Mouse (Mus musculus) hindbrain, embryonic 15.5 days (tissue): Measurements from ENCODE around the gene Pttg1ip. TPM values are rescaled to one million over a fixed set of nuclear protein-coding genes. Genes with fewer than 3 reads are reported as not detected.

Experiments used
- ATAC-seq: fragments of 200-750 bp; cut with Nextera tagmentation; 2 replicates; pipeline ENCODE4 v1.8.0; 2017; ENCODE audit warnings: low read depth, moderate number of reproducible peaks, moderate TSS enrichment; ENCODE audit not compliant: low FRiP score
- H3K27ac ChIP-seq: fragments of 300-500 bp; sonication (generic); replicated peaks from 2 replicates; pipeline ENCODE4 v1.5.1; 2015; ENCODE audit warnings: mild to moderate bottlenecking, inconsistent platforms
- H3K27me3 ChIP-seq: fragments of 300-500 bp; sonication (generic); 2 replicates; pipeline ENCODE4 v1.6.1; 2015; ENCODE audit warnings: control low read depth, inconsistent platforms
- H3K36me3 ChIP-seq: fragments of 300-500 bp; sonication (generic); 2 replicates; pipeline ENCODE4 v1.6.1; 2015; ENCODE audit warnings: control low read depth, inconsistent platforms
- H3K4me1 ChIP-seq: fragments of 300-500 bp; sonication (generic); replicated peaks from 2 replicates; pipeline ENCODE4 v1.6.1; 2015; ENCODE audit warnings: control low read depth, inconsistent platforms
- H3K4me2 ChIP-seq: fragments of 300-500 bp; sonication (generic); 2 replicates; pipeline ENCODE4 v1.6.1; 2015; ENCODE audit warnings: moderate library complexity, mild to moderate bottlenecking, inconsistent platforms
- H3K4me3 ChIP-seq: fragments of 300-500 bp; sonication (generic); 2 replicates; pipeline ENCODE4 v1.5.1; 2015; ENCODE audit warnings: mild to moderate bottlenecking, inconsistent platforms
- H3K9ac ChIP-seq: fragments of 300-500 bp; sonication (generic); 2 replicates; pipeline ENCODE4 v1.6.1; 2015; ENCODE audit warnings: inconsistent platforms
- H3K9me3 ChIP-seq: fragments of 300-500 bp; sonication (generic); 2 replicates; pipeline ENCODE4 v1.6.1; 2016; ENCODE audit warnings: control low read depth, inconsistent platforms
- WGBS: fragments of 180-500 bp; shearing (Covaris S2); methylation state at CpG from one replicate; pipeline ENCODE4 v1.1.7; 2015; 5-methylcytosine and 5-hydroxymethylcytosine counted together
- polyA plus RNA-seq: library from polyadenylated mRNA; unstranded; fragments of >200 nt; fragmentation: Nextera tagmentation; extraction: Ambion mirVana; gene quantifications from 2 replicates; pipeline ENCODE4 v1.2.1, GENCODE M21; 2015

Pttg1ip gene
- polyA plus RNA-seq, 1 experiment from 2014 or later: 75.2 TPM

DNA sequence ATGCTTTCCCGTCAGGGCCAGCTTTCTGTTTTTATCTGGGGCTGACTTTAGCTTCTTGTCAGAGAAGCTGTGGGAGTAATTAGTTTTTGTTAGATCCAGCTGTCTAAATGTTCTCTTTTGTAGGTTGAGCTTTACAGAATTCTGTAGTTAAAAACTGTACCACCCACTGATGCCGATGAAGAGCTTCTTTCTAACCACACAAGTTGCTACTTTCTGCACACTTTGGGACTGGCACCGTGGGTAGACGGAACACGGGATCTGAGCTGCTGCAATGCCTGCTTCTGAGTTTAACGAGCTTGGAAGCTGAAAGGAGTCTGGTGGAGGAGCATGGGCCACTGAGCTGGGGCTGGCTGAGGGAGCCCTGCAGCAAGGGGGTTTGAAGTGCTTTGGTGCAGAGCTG, 10.0 kb downstream of the Pttg1ip start:
- no peak for ATAC-seq
- Histone ChIP-seq H3K9me3 (no peaks in the 10 kb centered on the region), H3K27ac (no peak overlapping the region), H3K27me3 (no peaks in the 10 kb centered on the region), H3K4me2 (no peak overlapping the region), H3K4me1 (peaks cover 12% of the 10 kb centered on the region; the same call in 1 of the 2 replicates), H3K9ac (no peak overlapping the region), H3K4me3 (no peak overlapping the region), H3K36me3 (peaks cover 50% of the 10 kb centered on the region)
- 82% methylated on average over 6 of the region's 6 CpGs for WGBS

DNA sequence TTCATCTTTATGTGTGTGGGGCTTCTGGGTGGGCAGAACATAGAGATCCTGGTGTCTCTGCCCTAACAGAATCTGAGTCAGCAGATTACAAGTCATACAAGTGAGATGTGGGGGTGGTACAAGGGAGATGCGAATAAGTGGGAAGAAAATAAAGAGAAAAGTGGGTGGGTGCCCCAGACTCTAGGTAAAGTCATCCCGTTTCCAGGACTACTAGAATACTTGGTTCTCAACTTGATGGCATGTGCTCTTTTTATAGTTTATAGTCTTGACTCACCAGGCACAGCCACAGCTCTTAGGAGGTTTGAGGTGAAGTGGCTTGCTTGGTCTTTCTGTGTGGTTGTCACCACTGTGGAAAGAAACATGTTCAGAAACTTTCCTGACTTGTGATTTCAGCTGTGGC, 14.5 kb downstream of the Pttg1ip start:
- H3K4me2 ChIP-seq: no peak overlapping the region
- WGBS: 100% methylated on average over 2 of the region's 2 CpGs

DNA sequence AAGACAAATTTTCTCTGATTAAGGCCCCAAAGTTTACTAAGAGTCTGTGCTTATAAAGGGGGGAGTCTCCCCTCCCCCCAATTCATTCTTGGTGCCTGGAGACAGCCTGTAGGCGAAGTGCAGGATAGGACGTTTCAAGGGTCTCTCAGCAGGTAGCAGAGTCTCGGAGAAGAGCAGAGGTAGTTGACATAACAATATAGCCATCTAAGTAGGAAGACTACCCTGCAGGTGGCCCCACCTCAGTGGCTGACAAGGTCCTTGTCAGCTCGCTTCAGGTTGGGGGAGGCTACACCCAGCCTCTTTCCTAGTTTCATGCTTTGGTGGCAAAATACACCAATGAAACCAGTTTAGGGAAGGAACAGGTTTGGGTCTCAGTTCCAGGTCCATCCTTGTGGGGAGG, 21.5 kb downstream of the Pttg1ip start:
- no peak overlapping the region for H3K27ac ChIP-seq
- H3K4me2 ChIP-seq: no peak overlapping the region
- no peak for ATAC-seq
- peaks cover 13% of the 10 kb centered on the region for H3K36me3 ChIP-seq
- 51% methylated on average over 4 of the region's 4 CpGs for WGBS
- no peak overlapping the region for H3K4me3 ChIP-seq
- H3K4me1 ChIP-seq: peaks cover 14% of the 10 kb centered on the region
- no peaks in the 10 kb centered on the region for H3K27me3 ChIP-seq
- H3K9ac ChIP-seq: no peak overlapping the region
- no peaks in the 10 kb centered on the region for H3K9me3 ChIP-seq

More for the DNA sequence above, 14.5 kb downstream of the Pttg1ip start:
- no peaks in the 10 kb centered on the region for H3K9me3 ChIP-seq
- peaks cover 63% of the 10 kb centered on the region for H3K36me3 ChIP-seq
- H3K9ac ChIP-seq: no peak overlapping the region
- no peak overlapping the region for H3K27ac ChIP-seq
- no peak for ATAC-seq
- H3K4me1 ChIP-seq: 0 out of 2 replicates have a peak, but pooled peaks cover under 1% of the 10 kb centered on the region
- H3K27me3 ChIP-seq: no peaks in the 10 kb centered on the region
- no peak overlapping the region for H3K4me3 ChIP-seq

DNA sequence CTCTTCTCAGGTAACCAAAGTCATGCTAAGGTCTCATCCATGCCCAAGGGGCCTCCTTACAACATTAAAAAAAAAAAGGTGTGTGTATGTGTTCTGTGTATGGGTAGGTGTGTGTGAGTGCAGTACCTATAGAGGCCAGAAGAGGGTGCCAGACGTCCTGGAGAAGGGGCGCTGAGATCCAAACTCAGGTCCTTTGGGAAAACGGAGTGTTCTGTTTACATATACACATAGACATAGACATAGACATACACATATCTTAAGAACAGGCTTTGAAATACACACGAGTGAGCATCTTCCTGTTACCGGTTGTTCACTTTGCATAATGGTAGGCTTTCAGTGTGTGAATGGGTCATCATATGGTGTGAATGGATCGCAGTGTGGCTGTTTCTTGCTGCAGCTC, 22.6 kb downstream of the Pttg1ip start:
- Histone ChIP-seq H3K27me3 (no peaks in the 10 kb centered on the region), H3K9ac (no peak overlapping the region), H3K4me1 (peaks cover 20% of the 10 kb centered on the region), H3K4me2 (no peak overlapping the region), H3K4me3 (no peak overlapping the region), H3K36me3 (peaks cover 3% of the 10 kb centered on the region; the same call in 1 of the 2 replicates), H3K27ac (no peak overlapping the region), H3K9me3 (no peaks in the 10 kb centered on the region)
- no peak for ATAC-seq
- WGBS: 92% methylated on average over 6 of the region's 6 CpGs

DNA sequence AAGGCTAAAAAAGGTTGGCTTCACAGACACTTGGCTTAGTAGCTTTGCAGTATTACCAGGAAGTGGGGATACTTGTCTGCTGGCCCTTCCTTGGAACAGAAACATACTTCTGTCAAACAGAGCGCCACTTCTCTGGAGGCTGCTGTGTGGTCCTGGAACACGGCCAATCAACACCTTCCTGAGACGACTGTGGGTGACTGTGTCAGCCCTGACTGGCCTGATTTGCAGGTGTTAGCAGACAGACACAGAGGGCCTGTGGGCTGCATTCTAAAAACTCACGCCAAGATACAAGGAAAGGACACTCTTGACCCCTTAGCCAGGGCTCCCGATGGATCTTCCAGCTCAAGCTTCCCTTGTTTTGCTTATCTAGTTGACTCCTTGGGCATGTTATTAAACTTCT, 23.4 kb downstream of the Pttg1ip start:
- H3K27ac ChIP-seq: peak overlapping the region; percentile 96; the same call in 1 of the 2 replicates
- ATAC-seq: no peak
- H3K27me3 ChIP-seq: no peaks in the 10 kb centered on the region
- peaks cover 24% of the 10 kb centered on the region for H3K4me1 ChIP-seq
- H3K9ac ChIP-seq: no peak overlapping the region
- WGBS: 83% methylated on average over 5 of the region's 5 CpGs
- H3K9me3 ChIP-seq: no peaks in the 10 kb centered on the region
- peaks cover 3% of the 10 kb centered on the region for H3K36me3 ChIP-seq
- no peak overlapping the region for H3K4me3 ChIP-seq
- H3K4me2 ChIP-seq: no peak overlapping the region

DNA sequence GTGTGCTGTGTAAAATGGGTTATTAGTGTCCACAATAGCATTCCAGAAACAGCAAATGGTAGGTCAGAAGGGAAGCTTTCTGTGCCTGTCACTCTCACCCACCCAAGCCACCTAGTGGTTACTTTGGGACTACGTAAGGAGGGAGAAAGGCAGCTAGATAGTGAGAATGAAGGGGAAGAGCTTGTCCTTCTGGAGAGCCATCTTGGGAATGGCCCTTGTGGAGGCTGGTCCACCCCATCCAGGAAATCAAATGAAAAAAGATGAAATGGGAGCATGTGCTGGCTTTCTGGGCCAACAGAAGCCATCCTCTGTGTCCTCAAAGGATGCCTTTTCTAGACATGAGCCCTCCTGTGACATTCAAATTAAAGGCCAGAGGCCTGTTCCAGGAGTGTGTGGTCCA, 23.8 kb downstream of the Pttg1ip start:
- ATAC-seq: no peak
- Histone ChIP-seq H3K27ac (peak overlapping the region; percentile 96), H3K36me3 (peaks cover 7% of the 10 kb centered on the region), H3K4me1 (peaks cover 28% of the 10 kb centered on the region), H3K9ac (no peak overlapping the region), H3K4me3 (peak overlapping the region; percentile 86), H3K27me3 (no peaks in the 10 kb centered on the region), H3K9me3 (no peaks in the 10 kb centered on the region), H3K4me2 (peak overlapping the region; percentile 94)
- WGBS: 21% methylated on average over 1 of the region's 1 CpGs

DNA sequence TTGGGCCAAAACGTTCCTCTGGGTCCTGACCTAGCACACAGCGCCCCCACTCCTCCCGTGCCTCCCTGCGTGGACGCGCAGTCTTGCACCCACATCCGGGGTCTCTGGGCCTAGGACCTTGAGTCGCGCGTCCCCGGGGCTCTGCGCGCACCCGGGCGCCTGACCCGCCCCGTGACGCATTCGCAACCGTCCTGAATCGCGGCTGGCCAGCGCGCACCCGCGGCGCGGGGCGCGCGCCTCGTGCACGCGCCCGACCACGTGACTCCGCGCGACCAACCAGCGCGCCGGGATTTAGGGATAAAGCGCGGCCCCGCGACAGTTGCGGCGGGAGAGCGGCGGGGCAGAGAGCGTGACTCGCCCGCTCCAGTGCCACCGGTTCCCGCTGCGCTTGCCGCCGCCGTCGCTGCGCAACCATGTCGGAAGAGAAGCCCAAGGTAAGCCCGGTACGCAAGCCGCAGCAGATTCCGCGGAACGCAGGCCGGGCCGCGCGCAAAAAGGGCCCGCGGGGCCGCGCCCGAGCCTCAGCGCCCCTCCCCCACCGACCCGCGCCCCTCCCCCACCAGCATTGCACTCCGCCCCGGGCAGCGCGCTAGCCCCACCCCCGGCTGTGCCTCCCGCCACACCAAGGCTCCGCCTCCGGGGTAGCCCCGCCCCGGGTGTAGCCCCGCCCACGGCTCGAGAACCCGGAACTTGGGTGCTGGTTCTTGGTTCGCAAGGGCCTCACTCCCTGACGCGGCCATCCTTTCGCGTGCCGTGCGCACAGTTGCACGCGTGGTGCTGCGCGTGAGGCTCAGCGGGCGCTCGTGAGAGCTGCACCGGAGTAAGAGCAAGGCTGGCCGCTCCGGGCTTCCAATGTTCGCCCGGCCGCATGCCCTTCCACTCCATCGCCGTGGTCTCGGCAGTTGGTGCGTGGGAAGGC, 24.6 kb downstream of the Pttg1ip start, which contains the start of the genes Sumo3 and Gm49325:
Gene Sumo3 (plus strand): TSS at position 190 of the 919 bp plus-strand sequence.
Gene Gm49325 (plus strand): TSS at position 290 of the 919 bp plus-strand sequence.
- Histone ChIP-seq H3K4me3 (peak within 1 kb of the TSS; percentile 86), H3K9me3 (no peaks in the 10 kb centered on the region), H3K4me1 (peaks cover 30% of the 10 kb centered on the region), H3K27me3 (no peaks in the 10 kb centered on the region), H3K36me3 (peaks cover 15% of the 10 kb centered on the region), H3K27ac (peak within 1 kb of the TSS; percentile 96), H3K9ac (peak within 1 kb of the TSS; percentile 75), H3K4me2 (peak within 1 kb of the TSS; percentile 94)
- peak; percentile 83 for ATAC-seq
- WGBS: under 1% methylated on average over 98 of the region's 119 CpGs

DNA sequence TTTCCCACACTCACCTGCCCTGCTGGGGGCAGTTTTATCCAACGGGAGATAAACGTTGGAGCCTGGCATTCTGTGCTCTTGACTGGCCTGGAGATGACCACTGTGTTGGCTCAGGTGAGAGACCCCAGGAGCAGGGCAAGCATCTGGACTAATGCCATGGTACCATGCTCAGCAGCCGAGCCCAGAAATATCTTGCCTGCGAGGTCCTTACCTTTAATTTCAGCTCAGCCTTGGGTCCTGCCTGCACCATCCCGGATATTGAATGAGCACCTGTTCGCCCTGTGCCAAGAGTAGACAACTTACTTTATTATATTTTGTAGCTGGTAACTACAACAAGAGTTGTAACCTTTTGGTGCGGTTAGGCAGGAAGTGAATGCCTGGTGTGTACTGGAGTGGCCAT, 25.3 kb downstream of the Pttg1ip start:
- peak; percentile 39 for ATAC-seq
- H3K9ac ChIP-seq: peak overlapping the region; percentile 75
- 43% methylated on average over 7 of the region's 7 CpGs for WGBS
- H3K4me2 ChIP-seq: peak overlapping the region; percentile 94
- peak overlapping the region; percentile 86 for H3K4me3 ChIP-seq
- peak overlapping the region; percentile 96 for H3K27ac ChIP-seq
- no peaks in the 10 kb centered on the region for H3K27me3 ChIP-seq
- peaks cover 18% of the 10 kb centered on the region for H3K36me3 ChIP-seq
- no peaks in the 10 kb centered on the region for H3K9me3 ChIP-seq
- H3K4me1 ChIP-seq: peaks cover 30% of the 10 kb centered on the region

DNA sequence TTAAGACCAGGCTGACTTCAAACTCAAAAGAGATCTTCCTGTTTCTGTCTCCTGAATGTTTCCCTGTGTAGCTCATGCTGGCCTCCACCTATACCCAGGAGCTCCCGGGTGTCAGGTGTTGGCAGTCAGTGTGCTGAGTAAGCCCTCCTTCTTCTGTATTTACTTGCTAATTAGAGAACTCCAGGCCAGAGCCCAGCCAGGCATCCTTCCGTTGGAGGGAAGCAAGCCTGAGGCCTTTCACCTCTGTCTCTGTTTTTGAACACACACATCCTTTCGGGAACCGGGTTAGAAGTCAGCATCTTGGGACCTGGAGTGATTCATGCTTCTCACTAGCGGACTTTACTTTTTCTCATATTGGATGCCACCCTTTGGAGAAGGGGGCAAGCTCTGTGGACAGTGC, 25.9 kb downstream of the Pttg1ip start:
- peaks cover 30% of the 10 kb centered on the region for H3K4me1 ChIP-seq
- H3K4me2 ChIP-seq: peak overlapping the region; percentile 94
- no peak overlapping the region for H3K27ac ChIP-seq
- no peak overlapping the region for H3K9ac ChIP-seq
- H3K36me3 ChIP-seq: peaks cover 21% of the 10 kb centered on the region
- ATAC-seq: no peak
- H3K9me3 ChIP-seq: no peaks in the 10 kb centered on the region
- no peaks in the 10 kb centered on the region for H3K27me3 ChIP-seq
- WGBS: 66% methylated on average over 5 of the region's 5 CpGs
- H3K4me3 ChIP-seq: peak overlapping the region; percentile 86

DNA sequence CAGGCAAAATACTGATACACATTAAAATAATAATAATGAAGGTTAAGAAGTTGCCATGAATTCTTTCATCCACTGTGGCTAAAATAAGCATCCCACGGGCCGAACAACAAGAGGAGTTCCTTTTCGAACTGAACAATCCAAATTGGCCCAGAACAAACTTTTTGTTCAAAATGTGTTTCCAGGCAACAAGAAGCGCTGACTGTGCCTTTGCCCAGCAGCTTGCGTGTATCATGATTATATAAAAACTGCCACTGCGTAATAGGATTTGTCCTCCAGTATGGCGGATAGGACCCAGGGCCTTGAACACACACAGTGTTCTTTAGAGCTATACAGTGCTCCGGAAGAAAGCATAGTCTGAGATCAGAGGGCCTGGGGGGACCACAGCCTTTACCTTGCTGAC, 27.1 kb downstream of the Pttg1ip start:
- Histone ChIP-seq H3K4me3 (no peak overlapping the region), H3K9ac (no peak overlapping the region), H3K27ac (no peak overlapping the region), H3K9me3 (no peaks in the 10 kb centered on the region), H3K4me1 (peaks cover 30% of the 10 kb centered on the region), H3K36me3 (peaks cover 30% of the 10 kb centered on the region), H3K27me3 (no peaks in the 10 kb centered on the region), H3K4me2 (no peak overlapping the region)
- WGBS: 90% methylated on average over 8 of the region's 8 CpGs
- ATAC-seq: no peak

DNA sequence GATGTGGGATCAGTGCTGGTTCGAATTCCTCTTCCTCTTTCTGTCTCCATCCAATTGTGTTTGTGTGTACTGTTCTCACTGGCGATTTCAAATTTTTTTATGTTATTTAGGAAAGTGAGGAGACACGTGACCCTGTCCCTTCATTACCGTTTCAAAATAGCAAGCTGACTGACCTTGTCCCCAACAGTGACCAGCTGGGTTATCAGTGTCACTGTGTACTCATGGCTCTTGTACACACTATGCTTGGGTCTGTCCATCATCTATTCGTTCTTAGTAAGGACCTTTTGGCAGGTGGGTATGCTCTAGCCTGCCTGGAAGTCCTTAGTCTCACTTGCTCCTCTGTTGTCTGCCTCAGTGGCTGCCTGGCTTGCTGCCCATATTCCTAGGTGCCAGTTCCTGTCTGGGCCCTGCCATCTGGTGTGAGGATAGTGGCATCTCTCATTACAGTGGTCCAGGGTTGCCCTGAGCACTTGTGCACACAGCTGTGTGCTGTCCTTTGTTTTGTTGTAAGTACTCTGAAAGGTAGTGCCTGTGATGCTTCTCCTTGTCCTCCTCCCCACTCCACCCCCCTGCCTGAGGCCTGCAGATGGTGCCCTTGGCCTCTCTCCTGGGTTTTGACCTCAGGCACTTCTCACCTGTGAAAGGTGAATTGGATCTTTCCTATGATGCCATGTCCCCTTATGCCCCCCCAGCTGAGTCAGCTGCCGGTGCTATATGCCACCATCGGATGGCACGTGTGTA, 28.9 kb downstream of the Pttg1ip start:
- Histone ChIP-seq H3K36me3 (peaks cover 45% of the 10 kb centered on the region), H3K9ac (no peak overlapping the region), H3K27me3 (no peaks in the 10 kb centered on the region), H3K9me3 (no peaks in the 10 kb centered on the region), H3K4me3 (no peak overlapping the region), H3K27ac (no peak overlapping the region), H3K4me2 (no peak overlapping the region), H3K4me1 (peaks cover 30% of the 10 kb centered on the region)
- no peak for ATAC-seq
- 91% methylated on average over 8 of the region's 8 CpGs for WGBS

DNA sequence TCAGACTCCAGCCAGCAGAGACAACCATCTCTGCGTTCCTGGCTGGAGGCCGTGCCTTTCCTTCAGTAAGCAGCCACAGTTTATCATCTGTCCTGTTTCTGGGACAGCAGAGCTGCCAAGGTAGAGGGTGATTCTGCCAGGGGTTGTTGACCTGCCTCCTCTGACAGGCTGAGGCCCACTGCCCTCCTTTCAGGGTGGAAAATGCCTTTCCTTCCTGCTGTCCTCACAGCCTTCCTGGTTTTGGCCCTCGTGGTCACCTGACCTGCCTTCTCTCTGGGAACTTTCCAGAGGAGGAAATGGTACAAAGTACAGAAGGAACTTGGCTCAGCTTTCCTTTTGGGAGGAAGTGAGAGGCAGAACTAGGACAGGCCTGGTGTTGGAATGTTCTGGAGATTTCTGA, 31.9 kb downstream of the Pttg1ip start:
- Histone ChIP-seq H3K27ac (no peak overlapping the region), H3K36me3 (peaks cover 71% of the 10 kb centered on the region), H3K4me3 (no peak overlapping the region), H3K4me1 (peaks cover 13% of the 10 kb centered on the region), H3K4me2 (no peak overlapping the region), H3K9ac (no peak overlapping the region), H3K27me3 (no peaks in the 10 kb centered on the region), H3K9me3 (no peaks in the 10 kb centered on the region)
- no peak for ATAC-seq
- WGBS: 86% methylated on average over 3 of the region's 3 CpGs
